Mouse (Mus musculus) CD4-positive, CD25-positive, alpha-beta regulatory T cell, adult 4 months (primary cell): ENCODE measurements at regions not wholly inside any gene's neighbourhood (a gene's known extent, or its start where the extent isn't known, plus 50 kb on each side); places are given as distances from the start of the nearest gene placed in this dataset.

Source experiments
- ATAC-seq: one replicate; pipeline ENCODE4 v1.8.0; 2017

- peak; percentile 76 for ATAC-seq
Measured at GRCm38 (mm10) chr6:8831204-8831603, 52.9 kb upstream of the Ica1 start.

GRCm38 (mm10) chr6:8832924-8833323 is 54.6 kb upstream of the Ica1 start:
- no peak for ATAC-seq

- ATAC-seq, result no peak
Measured at GRCm38 (mm10) chr6:8853657-8854056, 75.4 kb upstream of the Ica1 start.

- ATAC-seq, result no peak
Measured at GRCm38 (mm10) chr6:8860581-8860980, 82.3 kb upstream of the Ica1 start.

- no peak for ATAC-seq
Measured at GRCm38 (mm10) chr6:8863843-8864620, 84.2 kb upstream of the Nxph1 start.

GRCm38 (mm10) chr6:8877373-8878070 is 70.7 kb upstream of the Nxph1 start:
- ATAC-seq, result no peak

- ATAC-seq, result no peak
Measured at GRCm38 (mm10) chr6:8893665-8894064, 54.6 kb upstream of the Nxph1 start.

- no peak for ATAC-seq
Measured at GRCm38 (mm10) chr6:8896097-8896496, 52.1 kb upstream of the Nxph1 start.

GRCm38 (mm10) chr6:8896822-8897221 is 51.4 kb upstream of the Nxph1 start:
- no peak for ATAC-seq

- no peak for ATAC-seq
Measured at GRCm38 (mm10) chr6:8897334-8897733, 50.9 kb upstream of the Nxph1 start.

GRCm38 (mm10) chr6:8898268-8898667 is 50.0 kb upstream of the Nxph1 start:
- ATAC-seq, result no peak
